Mouse (Mus musculus) G1E (cell line): Measurements from ENCODE around the gene Hist1h4b.

Source experiments
- CTCF ChIP-seq: IDR thresholded peaks from 2 replicates; pipeline ENCODE4 v1.5.1; 2012; ENCODE audit warnings: low read depth, low read length, inconsistent platforms, mixed read lengths
- GATA1 ChIP-seq: IDR thresholded peaks from 2 replicates; pipeline ENCODE4 v1.6.1; 2012; ENCODE audit warnings: borderline replicate concordance, low read length, inconsistent platforms, mixed read lengths
- TAL1 ChIP-seq: conservative IDR thresholded peaks from 2 replicates; pipeline ENCODE4 v1.6.1; 2012; ENCODE audit warnings: low read depth, low read length, inconsistent platforms, mixed read lengths

DNA sequence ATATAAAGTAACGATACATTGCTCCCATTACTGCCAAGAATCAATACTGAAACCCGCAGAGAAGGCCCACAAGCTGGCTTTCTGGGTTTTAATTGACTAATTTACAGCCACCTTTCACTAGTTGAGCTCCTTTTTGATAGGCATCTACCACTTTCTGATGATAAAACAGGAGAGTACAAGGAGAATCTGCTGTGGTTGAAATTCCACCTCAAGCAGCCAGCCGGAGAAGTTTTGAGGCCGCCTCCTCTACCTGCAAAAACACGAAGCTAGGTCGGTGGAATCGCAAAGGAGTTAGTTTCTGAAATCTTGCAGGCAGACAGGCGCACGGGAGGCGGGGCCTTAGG lies 6.4 kb downstream of the Hist1h4b start:
- TF ChIP-seq CTCF (no peak), GATA1 (no peak), TAL1 (no peak)
